Mouse (Mus musculus): ENCODE results near the gene Pawr. TPM values are rescaled to one million over a fixed set of nuclear protein-coding genes. Genes with fewer than 3 reads are reported as not detected.

The Pawr gene
- polyA plus RNA-seq (2021), result 83.4 TPM

GRCm38 (mm10) chr10:108331784-108332561, at the start of gene Pawr:
Pawr (plus strand) TSS chr10:108332121.
- DNase-seq (ENCODE audit: low read depth, low spot score), result no peak
- in situ Hi-C loops (cut with MboI; ENCODE audit: low pct_unique_long_range_greater_than_20kb), result loop anchor here (10.0 kb wide), 1 partner anchor 103 kb away; no protein-coding TSS in a partner anchor
- no peak for TF ChIP-seq CTCF (IDR thresholded peaks at IDR 0.05)
- ATAC-seq, result peak; percentile 94
- no peaks in the 10 kb centered on the region for H3K27me3 ChIP-seq
- ChIA-PET POLR2A (interaction anchor here (1.0 to 1.9 kb wide), 5 partner anchors 31 to 111 kb away, joined by 3 to 8 read pairs (median 3); no protein-coding TSS in a partner anchor), CTCF (interaction anchor here (0.8 to 1.4 kb wide), 3 partner anchors 9 to 237 kb away, joined by 3 to 4 read pairs (median 3); no protein-coding TSS in a partner anchor)

GRCm38 (mm10) chr10:108282351-108282750, 49.6 kb upstream of the Pawr start:
- no peak for TF ChIP-seq CTCF (IDR thresholded peaks at IDR 0.05)
- POLR2A ChIA-PET, result no interaction called here
- H3K27me3 ChIP-seq, result no peaks in the 10 kb centered on the region
- CTCF ChIA-PET, result interaction anchor here (1.4 to 2.2 kb wide), 3 partner anchors 8 to 17 kb away, joined by 3 to 9 read pairs (median 5); no protein-coding TSS in a partner anchor
- ATAC-seq, result no peak
- in situ Hi-C loops (cut with MboI; ENCODE audit: low pct_unique_long_range_greater_than_20kb), result no loop called here
- no peak for DNase-seq (ENCODE audit: low read depth, low spot score)

GRCm38 (mm10) chr10:108283418-108283817, 48.5 kb upstream of the Pawr start:
- TF ChIP-seq CTCF (IDR thresholded peaks at IDR 0.05), result no peak
- in situ Hi-C loops (cut with MboI; ENCODE audit: low pct_unique_long_range_greater_than_20kb), result no loop called here
- no peak for ATAC-seq
- no peaks in the 10 kb centered on the region for H3K27me3 ChIP-seq
- no peak for DNase-seq (ENCODE audit: low read depth, low spot score)
- CTCF ChIA-PET, result interaction anchor here (1.1 to 1.3 kb wide), 2 partner anchors 14 to 55 kb away, joined by 3 read pairs; no protein-coding TSS in a partner anchor
- POLR2A ChIA-PET, result no interaction called here

- CTCF ChIA-PET, result interaction anchor here (1.1 to 1.3 kb wide), 2 partner anchors 14 to 55 kb away, joined by 3 read pairs; no protein-coding TSS in a partner anchor
- in situ Hi-C loops (cut with MboI; ENCODE audit: low pct_unique_long_range_greater_than_20kb), result no loop called here
- ATAC-seq (no peak), DNase-seq (ENCODE audit: low read depth, low spot score) (no peak)
- no peak for TF ChIP-seq CTCF (IDR thresholded peaks at IDR 0.05)
- no peaks in the 10 kb centered on the region for H3K27me3 ChIP-seq
- POLR2A ChIA-PET, result no interaction called here
Observed at GRCm38 (mm10) chr10:108283837-108284236, 48.1 kb upstream of the Pawr start.

- in situ Hi-C loops (cut with MboI; ENCODE audit: low pct_unique_long_range_greater_than_20kb), result no loop called here
- POLR2A ChIA-PET, result interaction anchor here (1.6 kb wide), 1 partner anchor 11 kb away, joined by 4 read pairs; no protein-coding TSS in a partner anchor
- TF ChIP-seq CTCF (IDR thresholded peaks at IDR 0.05), result no peak
- CTCF ChIA-PET, result interaction anchor here (1.1 to 1.3 kb wide), 2 partner anchors 15 to 56 kb away, joined by 3 read pairs; no protein-coding TSS in a partner anchor
- DNase-seq (ENCODE audit: low read depth, low spot score) (no peak), ATAC-seq (no peak)
- H3K27me3 ChIP-seq, result no peaks in the 10 kb centered on the region
Observed at GRCm38 (mm10) chr10:108284445-108284844, 47.5 kb upstream of the Pawr start.

- no peak for DNase-seq (ENCODE audit: low read depth, low spot score)
- H3K27me3 ChIP-seq, result no peaks in the 10 kb centered on the region
- in situ Hi-C loops (cut with MboI; ENCODE audit: low pct_unique_long_range_greater_than_20kb), result no loop called here
- POLR2A ChIA-PET, result interaction anchor here (1.6 kb wide), 1 partner anchor 10 kb away, joined by 4 read pairs; no protein-coding TSS in a partner anchor
- CTCF ChIA-PET, result interaction anchor here (0.7 kb wide), 1 partner anchor 21 kb away, joined by 3 read pairs; no protein-coding TSS in a partner anchor
- TF ChIP-seq CTCF (IDR thresholded peaks at IDR 0.05), result no peak
- no peak for ATAC-seq
Observed at GRCm38 (mm10) chr10:108284977-108285376, 46.9 kb upstream of the Pawr start.

- POLR2A ChIA-PET, result no interaction called here
- no peak for DNase-seq (ENCODE audit: low read depth, low spot score)
- H3K27me3 ChIP-seq, result no peaks in the 10 kb centered on the region
- in situ Hi-C loops (cut with MboI; ENCODE audit: low pct_unique_long_range_greater_than_20kb), result no loop called here
- no peak for TF ChIP-seq CTCF (IDR thresholded peaks at IDR 0.05)
- CTCF ChIA-PET, result interaction anchor here (1.1 kb wide), 1 partner anchor 8 kb away, joined by 3 read pairs; no protein-coding TSS in a partner anchor
- no peak for ATAC-seq
Observed at GRCm38 (mm10) chr10:108286658-108287437, 45.1 kb upstream of the Pawr start.

- H3K27me3 ChIP-seq, result no peaks in the 10 kb centered on the region
- in situ Hi-C loops (cut with MboI; ENCODE audit: low pct_unique_long_range_greater_than_20kb), result no loop called here
- POLR2A ChIA-PET, result interaction anchor here (0.7 kb wide), 1 partner anchor 144 kb away, joined by 3 read pairs; no protein-coding TSS in a partner anchor
- DNase-seq (ENCODE audit: low read depth, low spot score) (no peak), ATAC-seq (no peak)
- no peak for TF ChIP-seq CTCF (IDR thresholded peaks at IDR 0.05)
- CTCF ChIA-PET, result no interaction called here
Observed at GRCm38 (mm10) chr10:108287438-108287801, 44.5 kb upstream of the Pawr start.

- TF ChIP-seq CTCF (IDR thresholded peaks at IDR 0.05), result no peak
- ATAC-seq (no peak), DNase-seq (ENCODE audit: low read depth, low spot score) (no peak)
- H3K27me3 ChIP-seq, result no peaks in the 10 kb centered on the region
- in situ Hi-C loops (cut with MboI; ENCODE audit: low pct_unique_long_range_greater_than_20kb), result no loop called here
- CTCF ChIA-PET, result interaction anchor here (1.1 to 1.4 kb wide), 2 partner anchors 8 to 9 kb away, joined by 3 to 5 read pairs; no protein-coding TSS in a partner anchor
- POLR2A ChIA-PET, result interaction anchor here (0.6 kb wide), 1 partner anchor 360 kb away, joined by 3 read pairs; no protein-coding TSS in a partner anchor
Observed at GRCm38 (mm10) chr10:108290046-108290445, 41.9 kb upstream of the Pawr start.

All from Patski (cell line).